Mouse (Mus musculus) gastrocnemius, adult 2 months (tissue): Measurements from ENCODE around the gene Mamdc2. TPM values are rescaled to one million over a fixed set of nuclear protein-coding genes. Genes with fewer than 3 reads are reported as not detected.

Source experiments
- DNase-seq: peaks from one replicate; pipeline ENCODE4 v3.0.0; 2022
- H3K27ac ChIP-seq: fragments of 200-600 bp; 2 replicates; pipeline ENCODE4 v1.8.1; 2022; ENCODE audit warnings: mild to moderate bottlenecking
- H3K4me3 ChIP-seq: fragments of 200-600 bp; 2 replicates; pipeline ENCODE4 v1.8.1; 2022; ENCODE audit warnings: mild to moderate bottlenecking, moderate library complexity
- CTCF ChIP-seq: fragments of 200-600 bp; IDR thresholded peaks from 2 replicates; pipeline ENCODE4 v1.8.1; 2022; ENCODE audit warnings: antibody characterized with exemption, mild to moderate bottlenecking, moderate library complexity
- intact Hi-C: fragments of 180-260 bp; cut with DNase I; formaldehyde crosslinking; loops from one replicate; pipeline ENCODE4 v1.15.1; 2025
- total RNA-seq, 2 experiments: library from RNA; stranded (reverse); gene quantifications; 2 replicates each; pipeline ENCODE4 v1.2.3; 2021

Gene Mamdc2
- total RNA-seq, 2 experiments from 2014 or later = 1.1 TPM

GRCm38 (mm10) chr19:23273355-23274053 lies 174.7 kb downstream of the Mamdc2 start, which contains the start of gene Smc5:
Gene Smc5, minus strand, starts transcription at chr19:23273897.
- TF ChIP-seq CTCF = no peak
- intact Hi-C loops = loop anchor here (5.0 kb wide), 1 partner anchor 39 kb away; no protein-coding TSS in a partner anchor
- Histone ChIP-seq H3K27ac (peak within 1 kb of the TSS; percentile 88), H3K4me3 (peak within 1 kb of the TSS; percentile 99)
- peak; percentile 94 for DNase-seq

GRCm38 (mm10) chr19:23256771-23257170 lies 191.5 kb downstream of the Mamdc2 start:
- H3K27ac ChIP-seq = no peak overlapping the region
- no peak overlapping the region for H3K4me3 ChIP-seq
- TF ChIP-seq CTCF = no peak
- DNase-seq = no peak
- intact Hi-C loops = no loop called here

Other genes with a start within 250 kb of the Mamdc2 start
- gene Smc5, start 174.5 kb downstream of the Mamdc2 start, total RNA-seq = 10 to 100 TPM; 14.9 to 17.5 TPM
- gene 1700028P14Rik, start 204.4 kb upstream of the Mamdc2 start, total RNA-seq = not detected
- gene Ptar1, start 239.0 kb upstream of the Mamdc2 start, total RNA-seq = 10 to 100 TPM; 18.1 to 23.3 TPM